Mouse (Mus musculus): ENCODE results near the gene Sh3pxd2a. TPM values are rescaled to one million over a fixed set of nuclear protein-coding genes. Genes with fewer than 3 reads are reported as not detected.

Sh3pxd2a gene
- polyA plus RNA-seq, 1 experiment from 2014 or later = 0.65 TPM

- Histone ChIP-seq H3K4me3 (ENCODE audit: low read depth, low read length) (no peak overlapping the region), H3K9ac (ENCODE audit: low read depth, low read length) (no peak overlapping the region), H3K9me3 (replicated peaks; ENCODE audit: control insufficient read depth, low read length) (no peaks in the 10 kb centered on the region), H3K27me3 (ENCODE audit: control insufficient read depth, insufficient read depth, low read depth, low read length) (peaks cover 8% of the 10 kb centered on the region), H3K36me3 (ENCODE audit: control insufficient read depth, insufficient read depth) (no peaks in the 10 kb centered on the region), H3K4me1 (ENCODE audit: control insufficient read depth, low read depth, low read length) (peaks cover 2% of the 10 kb centered on the region; the same call in 1 of the 2 replicates), H3K27ac (ENCODE audit: low read length) (no peak overlapping the region), H3K4me2 (ENCODE audit: low read depth, low read length) (no peak overlapping the region)
- WGBS (ENCODE audit: insufficient replicate concordance) = 40% methylated on average over 11 of the region's 11 CpGs
- peak; percentile 78 for ATAC-seq (ENCODE audit: low read depth)
Measured at GRCm38 (mm10) chr19:47247791-47248190, 216.4 kb downstream of the Sh3pxd2a start.

DNA sequence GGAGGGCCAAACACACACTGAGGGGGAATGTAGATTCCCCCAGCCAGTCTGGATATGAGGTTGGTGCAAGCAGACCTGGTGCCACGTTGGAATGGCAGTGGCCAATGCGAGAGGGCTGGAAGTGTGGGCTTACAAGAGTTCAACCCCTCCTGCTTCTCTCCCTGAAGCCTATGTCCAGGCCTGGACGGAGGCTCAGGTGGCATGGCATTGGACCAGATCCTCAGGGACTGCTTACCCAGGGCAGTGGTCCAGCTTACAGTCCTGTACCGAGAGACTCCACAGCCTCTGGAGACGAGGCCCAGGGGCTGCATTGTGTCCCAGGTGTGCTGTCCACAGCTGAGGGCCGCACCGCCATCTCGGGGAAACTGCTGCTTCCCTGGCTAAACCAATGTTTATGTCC lies 218.7 kb downstream of the Sh3pxd2a start:
- H3K4me2 ChIP-seq (ENCODE audit: low read depth, low read length) = no peak overlapping the region
- no peak overlapping the region for H3K4me3 ChIP-seq (ENCODE audit: low read depth, low read length)
- H3K9ac ChIP-seq (ENCODE audit: low read depth, low read length) = no peak overlapping the region
- no peaks in the 10 kb centered on the region for H3K36me3 ChIP-seq (ENCODE audit: control insufficient read depth, insufficient read depth)
- no peaks in the 10 kb centered on the region for H3K9me3 ChIP-seq (replicated peaks; ENCODE audit: control insufficient read depth, low read length)
- H3K27ac ChIP-seq (ENCODE audit: low read length) = no peak overlapping the region
- 69% methylated on average over 8 of the region's 8 CpGs for WGBS (ENCODE audit: insufficient replicate concordance)
- peaks cover 2% of the 10 kb centered on the region; the same call in 1 of the 2 replicates for H3K4me1 ChIP-seq (ENCODE audit: control insufficient read depth, low read depth, low read length)
- H3K27me3 ChIP-seq (ENCODE audit: control insufficient read depth, insufficient read depth, low read depth, low read length) = no peaks in the 10 kb centered on the region
- ATAC-seq (ENCODE audit: low read depth) = no peak

- Histone ChIP-seq H3K36me3 (ENCODE audit: control insufficient read depth, insufficient read depth) (no peaks in the 10 kb centered on the region), H3K27ac (ENCODE audit: low read length) (no peak overlapping the region), H3K9me3 (replicated peaks; ENCODE audit: control insufficient read depth, low read length) (no peaks in the 10 kb centered on the region), H3K9ac (ENCODE audit: low read depth, low read length) (no peak overlapping the region), H3K27me3 (ENCODE audit: control insufficient read depth, insufficient read depth, low read depth, low read length) (no peaks in the 10 kb centered on the region), H3K4me3 (ENCODE audit: low read depth, low read length) (no peak overlapping the region), H3K4me2 (ENCODE audit: low read depth, low read length) (no peak overlapping the region), H3K4me1 (ENCODE audit: control insufficient read depth, low read depth, low read length) (no peaks in the 10 kb centered on the region)
- WGBS (ENCODE audit: insufficient replicate concordance) = 37% methylated on average over 4 of the region's 4 CpGs
- ATAC-seq (ENCODE audit: low read depth) = no peak
Measured at GRCm38 (mm10) chr19:47242227-47242626, 222.0 kb downstream of the Sh3pxd2a start.

DNA sequence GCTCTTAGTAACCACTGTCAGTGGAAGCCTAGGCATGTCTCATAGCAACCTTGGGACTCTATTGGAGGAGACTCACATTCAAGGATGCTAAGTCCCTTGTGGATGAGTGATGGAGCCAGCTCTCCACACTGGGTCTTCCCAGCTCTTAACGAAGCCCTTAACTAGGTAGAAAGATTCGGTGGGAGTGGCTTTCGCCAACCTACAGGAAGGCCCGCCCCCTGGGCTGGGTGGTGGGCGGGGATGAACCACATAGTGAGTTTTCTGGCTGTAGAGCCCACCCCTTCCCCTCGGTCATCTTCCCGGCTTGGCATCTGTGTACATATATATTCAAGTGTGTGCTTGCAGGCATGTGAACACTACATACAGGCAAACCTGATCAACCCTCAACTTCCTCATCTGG lies 223.2 kb downstream of the Sh3pxd2a start:
- Histone ChIP-seq H3K4me2 (ENCODE audit: low read depth, low read length) (no peak overlapping the region), H3K9ac (ENCODE audit: low read depth, low read length) (no peak overlapping the region), H3K27me3 (ENCODE audit: control insufficient read depth, insufficient read depth, low read depth, low read length) (no peaks in the 10 kb centered on the region), H3K9me3 (replicated peaks; ENCODE audit: control insufficient read depth, low read length) (no peaks in the 10 kb centered on the region), H3K4me3 (ENCODE audit: low read depth, low read length) (no peak overlapping the region), H3K36me3 (ENCODE audit: control insufficient read depth, insufficient read depth) (no peaks in the 10 kb centered on the region), H3K4me1 (ENCODE audit: control insufficient read depth, low read depth, low read length) (no peaks in the 10 kb centered on the region), H3K27ac (ENCODE audit: low read length) (no peak overlapping the region)
- ATAC-seq (ENCODE audit: low read depth) = no peak
- 24% methylated on average over 7 of the region's 7 CpGs for WGBS (ENCODE audit: insufficient replicate concordance)

DNA sequence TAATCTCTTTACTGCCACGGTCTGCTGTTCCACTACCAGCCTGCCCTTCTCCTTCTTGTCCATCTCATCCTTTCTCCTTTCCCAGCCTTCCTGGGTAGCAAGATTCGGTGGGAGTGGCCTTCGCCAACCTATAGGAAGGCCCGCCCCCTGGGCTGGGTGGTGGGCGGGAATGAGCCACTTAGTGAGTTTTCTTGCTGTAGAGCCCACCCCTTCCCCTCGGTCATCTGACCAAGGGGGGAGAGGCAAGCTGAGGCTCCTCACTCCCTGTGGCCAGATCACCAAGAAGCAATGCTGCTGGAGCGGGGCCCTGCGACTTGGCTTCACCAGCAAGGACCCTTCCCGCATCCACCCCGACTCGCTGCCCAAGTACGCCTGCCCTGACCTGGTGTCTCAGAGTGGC lies 224.1 kb downstream of the Sh3pxd2a start:
- Histone ChIP-seq H3K9ac (ENCODE audit: low read depth, low read length) (no peak overlapping the region), H3K4me2 (ENCODE audit: low read depth, low read length) (no peak overlapping the region), H3K27me3 (ENCODE audit: control insufficient read depth, insufficient read depth, low read depth, low read length) (no peaks in the 10 kb centered on the region), H3K36me3 (ENCODE audit: control insufficient read depth, insufficient read depth) (no peaks in the 10 kb centered on the region), H3K4me3 (ENCODE audit: low read depth, low read length) (no peak overlapping the region), H3K9me3 (replicated peaks; ENCODE audit: control insufficient read depth, low read length) (no peaks in the 10 kb centered on the region), H3K27ac (ENCODE audit: low read length) (no peak overlapping the region), H3K4me1 (ENCODE audit: control insufficient read depth, low read depth, low read length) (no peaks in the 10 kb centered on the region)
- ATAC-seq (ENCODE audit: low read depth) = peak; percentile 60
- 34% methylated on average over 12 of the region's 12 CpGs for WGBS (ENCODE audit: insufficient replicate concordance)

DNA sequence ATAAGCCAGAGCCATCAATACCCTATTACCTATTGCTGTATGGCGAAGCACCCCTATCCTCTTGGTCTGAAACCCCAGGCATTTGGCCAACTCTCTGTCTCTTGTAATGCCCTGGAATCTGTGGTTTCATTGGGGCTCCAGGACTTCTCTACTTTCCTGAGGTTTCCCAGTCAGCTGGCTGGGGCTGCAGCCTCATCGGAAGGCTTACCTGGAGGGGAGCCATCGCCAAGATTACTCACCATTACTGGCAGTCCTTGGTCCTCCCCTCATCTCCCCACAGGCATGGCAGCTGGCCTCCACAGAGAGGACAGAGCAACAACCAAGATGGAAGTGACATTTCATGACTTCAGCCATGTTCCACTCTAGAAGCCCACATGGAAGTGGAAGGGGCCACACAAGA lies 231.1 kb downstream of the Sh3pxd2a start:
- Histone ChIP-seq H3K27ac (ENCODE audit: low read length) (no peak overlapping the region), H3K4me2 (ENCODE audit: low read depth, low read length) (no peak overlapping the region), H3K27me3 (ENCODE audit: control insufficient read depth, insufficient read depth, low read depth, low read length) (no peaks in the 10 kb centered on the region), H3K36me3 (ENCODE audit: control insufficient read depth, insufficient read depth) (no peaks in the 10 kb centered on the region), H3K4me3 (ENCODE audit: low read depth, low read length) (no peak overlapping the region), H3K9me3 (replicated peaks; ENCODE audit: control insufficient read depth, low read length) (no peaks in the 10 kb centered on the region), H3K9ac (ENCODE audit: low read depth, low read length) (no peak overlapping the region), H3K4me1 (ENCODE audit: control insufficient read depth, low read depth, low read length) (peaks cover 2% of the 10 kb centered on the region; the same call in 1 of the 2 replicates)
- ATAC-seq (ENCODE audit: low read depth) = no peak
- WGBS (ENCODE audit: insufficient replicate concordance) = 74% methylated on average over 3 of the region's 3 CpGs

GRCm38 (mm10) chr19:47232077-47232865 lies 231.9 kb downstream of the Sh3pxd2a start:
- no peaks in the 10 kb centered on the region for H3K36me3 ChIP-seq (ENCODE audit: control insufficient read depth, insufficient read depth)
- H3K4me2 ChIP-seq (ENCODE audit: low read depth, low read length) = no peak overlapping the region
- H3K9ac ChIP-seq (ENCODE audit: low read depth, low read length) = no peak overlapping the region
- H3K9me3 ChIP-seq (replicated peaks; ENCODE audit: control insufficient read depth, low read length) = no peaks in the 10 kb centered on the region
- WGBS (ENCODE audit: insufficient replicate concordance) = 53% methylated on average over 5 of the region's 5 CpGs
- peaks cover 2% of the 10 kb centered on the region; the same call in 1 of the 2 replicates for H3K4me1 ChIP-seq (ENCODE audit: control insufficient read depth, low read depth, low read length)
- no peaks in the 10 kb centered on the region for H3K27me3 ChIP-seq (ENCODE audit: control insufficient read depth, insufficient read depth, low read depth, low read length)
- no peak overlapping the region for H3K4me3 ChIP-seq (ENCODE audit: low read depth, low read length)
- no peak overlapping the region for H3K27ac ChIP-seq (ENCODE audit: low read length)
- no peak for ATAC-seq (ENCODE audit: low read depth)

DNA sequence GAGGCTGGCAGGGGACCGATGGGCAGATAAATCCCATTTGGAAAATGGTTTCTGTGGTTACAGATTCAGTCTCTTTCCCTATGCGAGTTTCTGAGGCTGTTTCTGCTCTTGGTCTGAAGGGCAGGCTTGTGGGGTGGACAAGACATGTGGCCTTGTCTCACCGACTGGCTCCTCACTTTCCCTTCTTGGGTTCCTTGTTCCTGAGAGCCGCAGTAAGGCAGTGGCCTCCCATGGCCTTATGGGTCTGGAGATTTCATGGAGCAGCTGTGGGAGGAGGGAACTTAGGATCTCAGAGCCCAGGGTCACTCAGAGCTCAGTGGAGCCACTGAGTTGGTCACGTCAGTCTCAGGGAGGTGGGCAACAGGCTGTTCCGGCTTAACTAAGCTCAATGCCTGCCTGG lies 232.8 kb downstream of the Sh3pxd2a start:
- H3K27ac ChIP-seq (ENCODE audit: low read length) = no peak overlapping the region
- H3K4me3 ChIP-seq (ENCODE audit: low read depth, low read length) = no peak overlapping the region
- no peaks in the 10 kb centered on the region for H3K36me3 ChIP-seq (ENCODE audit: control insufficient read depth, insufficient read depth)
- H3K27me3 ChIP-seq (ENCODE audit: control insufficient read depth, insufficient read depth, low read depth, low read length) = no peaks in the 10 kb centered on the region
- H3K9me3 ChIP-seq (replicated peaks; ENCODE audit: control insufficient read depth, low read length) = no peaks in the 10 kb centered on the region
- H3K4me1 ChIP-seq (ENCODE audit: control insufficient read depth, low read depth, low read length) = peaks cover 2% of the 10 kb centered on the region; the same call in 1 of the 2 replicates
- no peak for ATAC-seq (ENCODE audit: low read depth)
- 62% methylated on average over 6 of the region's 6 CpGs for WGBS (ENCODE audit: insufficient replicate concordance)
- no peak overlapping the region for H3K9ac ChIP-seq (ENCODE audit: low read depth, low read length)
- H3K4me2 ChIP-seq (ENCODE audit: low read depth, low read length) = no peak overlapping the region

GRCm38 (mm10) chr19:47230682-47231081 lies 233.5 kb downstream of the Sh3pxd2a start:
- H3K4me1 ChIP-seq (ENCODE audit: control insufficient read depth, low read depth, low read length) = peaks cover 2% of the 10 kb centered on the region; the same call in 1 of the 2 replicates
- H3K4me3 ChIP-seq (ENCODE audit: low read depth, low read length) = no peak overlapping the region
- 67% methylated on average over 8 of the region's 8 CpGs for WGBS (ENCODE audit: insufficient replicate concordance)
- no peak for ATAC-seq (ENCODE audit: low read depth)
- no peak overlapping the region for H3K9ac ChIP-seq (ENCODE audit: low read depth, low read length)
- H3K4me2 ChIP-seq (ENCODE audit: low read depth, low read length) = no peak overlapping the region
- no peaks in the 10 kb centered on the region for H3K9me3 ChIP-seq (replicated peaks; ENCODE audit: control insufficient read depth, low read length)
- H3K27me3 ChIP-seq (ENCODE audit: control insufficient read depth, insufficient read depth, low read depth, low read length) = no peaks in the 10 kb centered on the region
- no peak overlapping the region for H3K27ac ChIP-seq (ENCODE audit: low read length)
- no peaks in the 10 kb centered on the region for H3K36me3 ChIP-seq (ENCODE audit: control insufficient read depth, insufficient read depth)

All from liver, embryonic 16.5 days (tissue).